Mouse (Mus musculus): ENCODE data around the gene Clpb. TPM values are rescaled to one million over a fixed set of nuclear protein-coding genes. Genes with fewer than 3 reads are reported as not detected.

The Clpb gene
- polyA plus RNA-seq, 1 experiment: 9.7 TPM

DNA sequence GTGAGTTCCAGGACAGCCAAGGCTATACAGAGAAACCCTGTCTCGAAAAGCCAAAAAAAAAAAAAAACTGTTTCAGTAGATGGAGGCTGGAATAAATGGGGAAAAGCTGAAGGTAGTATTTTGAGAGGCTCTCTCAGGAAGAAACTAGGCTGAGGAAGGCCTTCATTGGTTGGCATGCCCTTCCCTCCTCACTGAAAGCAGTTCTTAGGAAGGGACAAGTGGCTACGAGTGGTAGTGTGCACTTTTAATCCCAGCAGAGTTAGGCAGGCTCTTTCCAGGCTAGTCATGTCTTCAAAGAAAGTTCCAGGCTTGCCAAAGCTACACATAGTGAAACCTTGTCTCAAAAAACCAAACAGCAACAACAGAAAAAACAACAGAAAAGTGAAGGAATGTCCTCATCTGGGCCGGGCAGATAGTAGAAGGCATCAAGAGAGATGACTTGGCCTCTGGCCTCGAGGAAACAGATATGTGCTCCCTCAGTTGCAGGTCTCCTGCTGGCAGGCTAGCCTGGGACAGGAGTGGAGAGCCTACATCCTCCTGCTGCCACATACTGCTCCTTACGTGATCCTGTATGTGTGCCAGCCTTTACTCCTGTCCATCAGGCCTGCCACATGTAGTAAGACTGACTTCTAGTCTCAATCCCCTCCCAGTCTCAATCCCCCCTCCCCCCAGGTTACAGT is 8.3 kb downstream of the Clpb start:
- no peaks in the 10 kb centered on the region for H3K4me1 ChIP-seq (ENCODE audit: control insufficient read depth, insufficient read depth, low read length)
- TF ChIP-seq POLR2A (IDR thresholded peaks at IDR 0.05; ENCODE audit: borderline replicate concordance, low read depth, low read length) (no peak), CTCF (IDR thresholded peaks at IDR 0.05; ENCODE audit: low read depth, low read length) (no peak)

GRCm38 (mm10) chr7:101673497-101673896 is 10.1 kb downstream of the Clpb start:
- Histone ChIP-seq H3K4me1 (ENCODE audit: control insufficient read depth, insufficient read depth, low read length) (no peaks in the 10 kb centered on the region), H3K27ac (ENCODE audit: insufficient read depth, low read depth, low read length) (no peak overlapping the region), H3K4me3 (ENCODE audit: insufficient read depth, low read length) (no peak overlapping the region)
- TF ChIP-seq POLR2A (IDR thresholded peaks at IDR 0.05; ENCODE audit: borderline replicate concordance, low read depth, low read length) (no peak), CTCF (IDR thresholded peaks at IDR 0.05; ENCODE audit: low read depth, low read length) (no peak)

More for the DNA sequence above, 8.3 kb downstream of the Clpb start:
- Histone ChIP-seq H3K4me3 (ENCODE audit: insufficient read depth, low read length) (no peak overlapping the region), H3K27ac (ENCODE audit: insufficient read depth, low read depth, low read length) (no peak overlapping the region)

- Histone ChIP-seq H3K4me1 (ENCODE audit: control insufficient read depth, insufficient read depth, low read length) (no peaks in the 10 kb centered on the region), H3K27ac (ENCODE audit: insufficient read depth, low read depth, low read length) (no peak overlapping the region), H3K4me3 (ENCODE audit: insufficient read depth, low read length) (no peak overlapping the region)
- no peak for TF ChIP-seq CTCF (IDR thresholded peaks at IDR 0.05; ENCODE audit: low read depth, low read length)
- TF ChIP-seq POLR2A (IDR thresholded peaks at IDR 0.05; ENCODE audit: borderline replicate concordance, low read depth, low read length): no peak
These were observed 12.8 kb downstream of the Clpb start for GRCm38 (mm10) chr7:101676033-101676761.

DNA sequence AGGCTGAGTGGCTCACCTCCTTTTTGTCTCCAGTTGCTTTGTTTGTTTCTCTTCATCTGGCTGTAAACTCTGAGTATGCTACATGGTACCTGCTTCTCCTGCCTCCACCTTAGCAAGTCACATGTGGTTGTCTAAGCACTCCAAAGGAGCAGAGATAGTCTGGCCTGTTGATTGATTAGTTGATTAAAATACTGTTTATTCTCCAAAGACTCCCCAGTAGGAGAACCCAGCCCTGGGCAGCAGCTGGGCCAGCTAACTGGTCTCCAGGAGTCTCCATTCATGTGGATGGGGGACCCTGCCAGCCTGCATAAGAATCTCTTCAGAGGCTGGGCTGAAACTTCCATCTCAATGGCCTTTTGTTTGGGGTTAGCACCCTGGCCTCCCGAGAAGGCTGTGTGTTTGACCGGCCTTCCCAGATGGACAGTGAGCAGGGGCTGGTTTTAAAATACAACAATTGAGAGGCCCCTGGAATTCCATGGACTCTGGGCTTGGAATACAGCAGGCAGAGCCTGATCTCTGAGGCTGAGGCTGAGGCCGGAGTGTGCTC is 13.4 kb downstream of the Clpb start:
- Histone ChIP-seq H3K4me1 (ENCODE audit: control insufficient read depth, insufficient read depth, low read length) (no peaks in the 10 kb centered on the region), H3K27ac (ENCODE audit: insufficient read depth, low read depth, low read length) (no peak overlapping the region)

DNA sequence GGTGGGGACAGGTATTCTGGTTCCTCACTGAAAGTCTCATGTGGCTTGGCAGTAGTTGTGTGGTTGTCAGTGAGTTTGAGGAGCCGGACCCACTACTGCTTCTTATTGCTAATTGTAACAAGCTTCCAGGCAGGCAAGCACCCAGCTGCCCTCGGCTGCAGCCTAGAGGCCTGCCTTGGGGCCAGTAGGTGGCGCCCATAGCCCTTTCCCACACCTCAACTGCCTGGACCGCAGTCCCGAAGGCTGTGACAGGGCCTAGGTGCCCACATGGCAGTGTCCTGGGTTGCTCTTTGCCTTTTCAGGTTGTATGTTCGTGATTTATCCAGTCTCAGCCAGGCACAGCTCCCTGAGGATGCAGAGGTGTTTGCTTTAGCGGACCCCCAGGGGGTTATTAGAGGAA is 16.2 kb downstream of the Clpb start:
- no peak overlapping the region for H3K4me3 ChIP-seq (ENCODE audit: insufficient read depth, low read length)
- 0 out of 2 replicates have a peak, but pooled peaks cover 2% of the 10 kb centered on the region for H3K4me1 ChIP-seq (ENCODE audit: control insufficient read depth, insufficient read depth, low read length)
- TF ChIP-seq POLR2A (IDR thresholded peaks at IDR 0.05; ENCODE audit: borderline replicate concordance, low read depth, low read length) (no peak), CTCF (IDR thresholded peaks at IDR 0.05; ENCODE audit: low read depth, low read length) (0 out of 2 replicates have a peak, but pooled peaks have one; percentile 32)
- no peak overlapping the region for H3K27ac ChIP-seq (ENCODE audit: insufficient read depth, low read depth, low read length)

More for the DNA sequence above, 13.4 kb downstream of the Clpb start:
- H3K4me3 ChIP-seq (ENCODE audit: insufficient read depth, low read length): no peak overlapping the region
- TF ChIP-seq POLR2A (IDR thresholded peaks at IDR 0.05; ENCODE audit: borderline replicate concordance, low read depth, low read length): no peak
- TF ChIP-seq CTCF (IDR thresholded peaks at IDR 0.05; ENCODE audit: low read depth, low read length): no peak

GRCm38 (mm10) chr7:101680961-101681360 is 17.5 kb downstream of the Clpb start:
- Histone ChIP-seq H3K4me1 (ENCODE audit: control insufficient read depth, insufficient read depth, low read length) (0 out of 2 replicates have a peak, but pooled peaks cover 2% of the 10 kb centered on the region), H3K4me3 (ENCODE audit: insufficient read depth, low read length) (no peak overlapping the region), H3K27ac (ENCODE audit: insufficient read depth, low read depth, low read length) (no peak overlapping the region)
- no peak for TF ChIP-seq POLR2A (IDR thresholded peaks at IDR 0.05; ENCODE audit: borderline replicate concordance, low read depth, low read length)
- TF ChIP-seq CTCF (IDR thresholded peaks at IDR 0.05; ENCODE audit: low read depth, low read length): no peak

DNA sequence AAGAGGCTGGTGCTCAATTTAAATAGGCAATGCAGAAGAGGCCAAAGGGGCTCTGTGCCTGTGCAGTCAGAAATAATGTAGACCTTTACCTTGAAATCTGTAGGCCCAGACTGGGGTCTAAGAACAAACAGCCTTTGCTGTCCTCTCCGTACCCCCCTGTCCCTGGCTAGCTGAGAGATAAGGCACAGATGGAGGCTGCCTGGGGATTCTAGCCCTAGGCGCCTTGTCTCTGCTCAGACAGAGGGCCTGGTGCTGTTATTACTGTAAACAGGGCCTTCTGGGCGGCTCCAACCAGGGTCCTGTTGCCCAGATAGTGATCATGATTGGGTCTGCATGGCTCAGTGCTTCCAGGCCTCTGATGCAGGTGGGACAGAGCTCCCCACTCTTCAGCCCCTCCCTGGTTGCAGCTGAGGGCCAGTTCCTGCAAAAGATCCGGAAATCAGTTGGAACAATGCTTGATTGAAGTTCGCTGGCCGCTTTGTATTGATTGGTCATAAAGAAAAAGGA is 18.2 kb downstream of the Clpb start:
- H3K27ac ChIP-seq (ENCODE audit: insufficient read depth, low read depth, low read length): no peak overlapping the region
- no peak overlapping the region for H3K4me3 ChIP-seq (ENCODE audit: insufficient read depth, low read length)
- H3K4me1 ChIP-seq (ENCODE audit: control insufficient read depth, insufficient read depth, low read length): 0 out of 2 replicates have a peak, but pooled peaks cover 2% of the 10 kb centered on the region
- no peak for TF ChIP-seq POLR2A (IDR thresholded peaks at IDR 0.05; ENCODE audit: borderline replicate concordance, low read depth, low read length)

DNA sequence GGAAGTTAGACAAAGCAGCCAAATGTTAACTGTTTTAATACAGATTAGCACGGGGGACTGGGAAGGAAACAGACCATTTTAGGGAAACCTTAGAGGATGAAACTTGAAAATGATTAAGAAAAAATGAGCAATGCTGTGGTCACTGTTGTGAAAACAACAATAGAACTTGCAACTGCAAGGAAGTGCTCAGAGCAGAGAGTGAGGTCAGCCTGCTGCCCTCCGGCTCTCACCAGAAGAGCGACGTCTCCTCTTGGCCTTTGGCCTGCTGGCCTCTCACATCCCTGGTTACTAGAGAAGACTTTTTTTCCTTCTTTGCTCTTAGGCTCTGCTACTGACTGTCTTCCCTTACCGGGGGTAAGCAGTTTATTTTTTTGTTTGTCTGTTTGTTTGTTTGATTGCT is 19.5 kb downstream of the Clpb start:
- TF ChIP-seq CTCF (IDR thresholded peaks at IDR 0.05; ENCODE audit: low read depth, low read length) (no peak), POLR2A (IDR thresholded peaks at IDR 0.05; ENCODE audit: borderline replicate concordance, low read depth, low read length) (no peak)
- Histone ChIP-seq H3K4me3 (ENCODE audit: insufficient read depth, low read length) (no peak overlapping the region), H3K4me1 (ENCODE audit: control insufficient read depth, insufficient read depth, low read length) (0 out of 2 replicates have a peak, but pooled peaks cover 2% of the 10 kb centered on the region), H3K27ac (ENCODE audit: insufficient read depth, low read depth, low read length) (no peak overlapping the region)

DNA sequence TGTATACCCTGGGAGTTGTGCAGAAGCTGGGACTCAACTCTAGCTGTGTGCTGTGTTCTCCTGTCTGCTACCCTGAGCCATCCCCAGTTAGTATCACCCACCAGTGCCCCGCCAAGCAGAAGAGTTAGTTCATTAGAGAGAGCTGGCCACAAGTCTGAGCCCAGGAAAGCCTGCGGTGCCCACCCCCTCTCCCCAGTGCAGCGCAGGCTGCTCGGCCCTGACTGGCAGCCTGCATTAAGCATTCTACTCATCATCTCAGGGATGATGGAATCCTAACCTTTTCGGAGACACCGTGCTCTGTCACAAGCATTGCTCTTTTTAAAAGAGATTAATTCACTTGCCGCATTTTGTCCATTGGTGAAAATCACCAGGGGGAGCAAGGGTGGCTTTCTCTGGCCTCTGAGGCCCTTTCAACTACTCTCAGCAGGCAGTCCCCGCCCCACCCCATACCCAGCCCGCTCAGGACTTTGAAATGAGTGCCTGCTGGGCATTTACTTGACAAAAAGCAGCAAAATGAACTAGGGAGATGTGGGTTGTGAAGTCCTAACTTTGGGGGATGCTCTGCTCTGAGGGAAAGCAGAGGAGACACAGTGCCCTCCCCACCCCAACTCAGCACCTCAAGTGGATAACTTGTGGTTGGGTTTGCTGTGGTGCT is 20.7 kb downstream of the Clpb start:
- H3K27ac ChIP-seq (ENCODE audit: insufficient read depth, low read depth, low read length): no peak overlapping the region
- no peak for TF ChIP-seq POLR2A (IDR thresholded peaks at IDR 0.05; ENCODE audit: borderline replicate concordance, low read depth, low read length)
- no peak for TF ChIP-seq CTCF (IDR thresholded peaks at IDR 0.05; ENCODE audit: low read depth, low read length)
- no peak overlapping the region for H3K4me3 ChIP-seq (ENCODE audit: insufficient read depth, low read length)
- H3K4me1 ChIP-seq (ENCODE audit: control insufficient read depth, insufficient read depth, low read length): 0 out of 2 replicates have a peak, but pooled peaks cover 2% of the 10 kb centered on the region

Data from bone marrow macrophage, adult 2 months (primary cell).